Mouse (Mus musculus): ENCODE results near the gene Vgll4. TPM values are rescaled to one million over a fixed set of nuclear protein-coding genes. Genes with fewer than 3 reads are reported as not detected.
"Not testable (repeated sequence)": the region's sequence is repeated elsewhere in the genome, so short reads cannot be mapped to it uniquely, and the experiment has no call there.

Gene Vgll4
- polyA plus RNA-seq, 1 experiment from 2014 or later, result 74.3 TPM

DNA sequence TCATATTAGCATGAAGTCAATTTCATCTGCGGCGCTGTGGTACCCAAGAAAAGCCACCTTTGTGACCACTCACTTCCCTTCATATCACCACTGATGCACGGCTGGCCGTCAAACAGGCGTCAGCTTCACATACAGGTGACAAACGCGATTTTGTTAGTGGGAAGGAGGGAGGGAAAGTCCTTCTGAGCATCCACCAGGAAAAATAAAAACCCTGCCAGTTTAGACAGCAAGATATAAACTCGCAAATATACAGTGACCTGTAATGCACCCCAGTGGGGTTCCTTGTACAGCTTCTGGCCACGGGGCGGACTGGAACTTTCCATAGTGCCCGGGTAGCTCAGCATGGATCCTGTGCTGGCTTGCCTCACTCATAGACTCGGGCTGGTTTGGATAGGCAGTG is 78.0 kb downstream of the Vgll4 start:
- no peak overlapping the region for H3K4me2 ChIP-seq

DNA sequence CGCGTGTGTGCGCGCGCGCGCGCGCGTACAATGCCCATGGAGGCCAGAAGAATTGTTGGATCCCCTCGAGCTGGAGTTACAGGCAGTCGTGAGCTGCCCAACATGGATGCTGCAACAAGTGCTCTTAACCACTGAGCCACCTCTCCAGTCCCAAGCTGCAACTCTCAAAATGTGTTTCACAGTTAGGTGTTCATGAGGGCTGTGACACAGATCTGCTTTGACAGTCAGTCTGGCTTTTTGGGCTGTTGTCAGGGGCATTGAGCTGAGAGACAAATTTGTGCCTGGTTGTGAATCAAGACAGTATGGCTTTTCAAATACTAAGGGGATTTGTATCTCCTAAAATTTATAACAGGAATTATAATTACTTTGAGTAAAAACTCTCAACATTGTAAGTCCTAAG is 78.5 kb downstream of the Vgll4 start:
- ATAC-seq (ENCODE audit: insufficient number of reproducible peaks, low FRiP score), result no peak
- H3K9me3 ChIP-seq (replicated peaks), result no peaks in the 10 kb centered on the region; the same call in 1 of the 2 replicates

More for the DNA sequence above, 78.0 kb downstream of the Vgll4 start:
- Histone ChIP-seq H3K4me1 (replicated peaks) (peaks cover 93% of the 10 kb centered on the region), H3K9me3 (replicated peaks) (no peaks in the 10 kb centered on the region; the same call in 1 of the 2 replicates), H3K27me3 (replicated peaks) (no peaks in the 10 kb centered on the region), H3K4me3 (no peak overlapping the region), H3K36me3 (peaks cover 28% of the 10 kb centered on the region), H3K27ac (ENCODE audit: poor library complexity, severe bottlenecking) (peak overlapping the region; percentile 68), H3K9ac (peak overlapping the region; percentile 37; the same call in 1 of the 2 replicates)
- 67% methylated on average over 12 of the region's 12 CpGs for WGBS
- ATAC-seq (ENCODE audit: insufficient number of reproducible peaks, low FRiP score), result no peak

DNA sequence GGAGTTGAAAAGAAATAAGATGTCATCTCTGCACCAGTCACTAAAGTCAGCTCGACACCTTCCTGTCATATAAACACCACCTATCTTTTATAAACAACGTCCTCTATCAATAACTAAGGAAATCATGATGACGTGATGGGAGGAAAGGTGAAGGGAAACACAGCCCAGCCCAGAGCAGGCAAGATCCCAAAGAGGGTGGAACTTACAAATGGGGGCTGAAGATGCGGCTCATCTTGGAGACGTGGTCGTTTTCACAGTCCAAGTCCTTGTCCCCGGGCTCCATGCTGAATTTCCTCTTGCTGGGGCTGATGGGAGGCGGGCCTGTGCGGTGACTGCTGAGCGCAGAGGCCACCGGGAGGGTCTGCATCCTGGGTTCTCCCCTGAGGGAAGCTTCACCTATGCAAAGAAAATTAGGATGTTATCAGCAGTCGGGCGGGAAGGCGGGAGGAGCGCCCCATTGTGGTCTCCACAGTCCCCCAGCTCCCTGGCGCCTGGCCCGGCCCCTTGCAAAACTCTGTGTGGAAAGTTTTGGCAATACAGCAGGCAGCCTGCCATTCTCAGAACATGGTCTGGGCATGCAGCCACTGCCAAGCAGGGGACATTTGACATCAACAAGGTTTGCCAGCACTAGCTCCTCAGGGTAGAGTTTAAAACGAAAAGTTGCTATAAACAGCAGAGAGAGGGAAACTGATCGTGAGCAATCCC is 79.2 kb downstream of the Vgll4 start:
- ATAC-seq (ENCODE audit: insufficient number of reproducible peaks, low FRiP score), result 0 out of 2 replicates have a peak, but pooled peaks have one; percentile 18
- no peak overlapping the region for H3K4me3 ChIP-seq
- peak overlapping the region; percentile 26; the same call in 1 of the 2 replicates for H3K9ac ChIP-seq
- peaks cover 93% of the 10 kb centered on the region for H3K4me1 ChIP-seq (replicated peaks)
- peaks cover 30% of the 10 kb centered on the region for H3K36me3 ChIP-seq
- no peaks in the 10 kb centered on the region for H3K27me3 ChIP-seq (replicated peaks)
- H3K27ac ChIP-seq (ENCODE audit: poor library complexity, severe bottlenecking), result peak overlapping the region; percentile 68
- no peaks in the 10 kb centered on the region; the same call in 1 of the 2 replicates for H3K9me3 ChIP-seq (replicated peaks)
- no peak overlapping the region; the same call in 1 of the 2 replicates for H3K4me2 ChIP-seq
- 34% methylated on average over 19 of the region's 19 CpGs for WGBS

More for the DNA sequence above, 78.5 kb downstream of the Vgll4 start:
- peaks cover 93% of the 10 kb centered on the region for H3K4me1 ChIP-seq (replicated peaks)
- WGBS, result 87% methylated on average over 12 of the region's 12 CpGs
- peaks cover 27% of the 10 kb centered on the region for H3K36me3 ChIP-seq
- H3K27ac ChIP-seq (ENCODE audit: poor library complexity, severe bottlenecking), result peak overlapping the region; percentile 68
- H3K4me3 ChIP-seq, result no peak overlapping the region
- H3K9ac ChIP-seq, result peak overlapping the region; percentile 26; the same call in 1 of the 2 replicates
- H3K27me3 ChIP-seq (replicated peaks), result no peaks in the 10 kb centered on the region
- H3K4me2 ChIP-seq, result no peak overlapping the region; the same call in 1 of the 2 replicates

DNA sequence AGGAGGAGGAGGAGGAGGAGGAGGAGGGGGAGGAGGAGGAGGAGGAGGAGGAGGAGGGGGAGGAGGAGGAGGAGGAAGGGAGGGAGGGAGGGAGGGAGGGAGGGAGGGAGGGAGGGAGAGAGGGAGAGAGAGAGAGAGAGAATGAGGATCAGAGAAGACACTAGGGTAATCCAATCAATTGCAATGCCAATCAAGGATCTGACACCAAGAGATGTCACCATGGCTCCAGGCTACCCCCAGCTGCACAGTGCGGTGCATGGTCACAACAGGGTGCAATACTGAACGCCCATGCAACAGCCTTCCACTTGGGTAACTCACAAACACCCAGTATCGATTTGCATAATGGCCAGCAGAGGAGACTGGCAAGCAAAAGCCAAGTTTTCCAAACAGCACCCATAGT is 79.8 kb downstream of the Vgll4 start:
- 79% methylated on average over 3 of the region's 3 CpGs for WGBS
- ATAC-seq (ENCODE audit: insufficient number of reproducible peaks, low FRiP score); H3K9ac ChIP-seq; H3K4me3 ChIP-seq; H3K4me2 ChIP-seq; H3K27me3 ChIP-seq (replicated peaks); H3K9me3 ChIP-seq (replicated peaks): not testable (repeated sequence)
- Histone ChIP-seq H3K4me1 (replicated peaks) (peaks cover 93% of the 10 kb centered on the region), H3K36me3 (peaks cover 31% of the 10 kb centered on the region), H3K27ac (ENCODE audit: poor library complexity, severe bottlenecking) (peak overlapping the region; percentile 68; the same call in 1 of the 2 replicates)

DNA sequence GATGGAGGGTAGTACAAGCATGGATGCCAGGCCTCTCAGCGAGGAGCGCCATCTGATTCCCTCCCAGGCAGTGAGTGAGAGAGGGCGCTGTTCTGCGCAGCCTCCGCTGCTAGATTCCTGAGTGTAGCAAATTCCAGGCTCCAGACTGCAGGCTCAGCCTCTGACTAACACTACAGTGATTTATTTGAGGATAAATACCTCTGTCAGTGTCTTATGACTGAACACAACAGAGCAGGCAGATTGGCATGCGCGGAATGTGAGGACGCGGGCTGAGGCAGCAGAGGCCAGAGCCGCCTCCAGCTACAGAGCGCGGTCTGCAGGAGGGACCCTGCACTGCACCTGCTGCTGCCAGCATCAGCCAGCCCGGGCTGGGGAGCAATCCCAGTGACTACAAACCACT is 80.9 kb downstream of the Vgll4 start:
- H3K27me3 ChIP-seq (replicated peaks), result no peaks in the 10 kb centered on the region
- H3K9ac ChIP-seq, result peak overlapping the region; percentile 16; the same call in 1 of the 2 replicates
- H3K36me3 ChIP-seq, result peaks cover 36% of the 10 kb centered on the region
- ATAC-seq (ENCODE audit: insufficient number of reproducible peaks, low FRiP score), result peak; percentile 79
- H3K4me2 ChIP-seq, result peak overlapping the region; percentile 20
- H3K27ac ChIP-seq (ENCODE audit: poor library complexity, severe bottlenecking), result peak overlapping the region; percentile 90
- H3K9me3 ChIP-seq (replicated peaks), result no peaks in the 10 kb centered on the region
- peaks cover 95% of the 10 kb centered on the region for H3K4me1 ChIP-seq (replicated peaks)
- H3K4me3 ChIP-seq, result no peak overlapping the region
- WGBS, result 21% methylated on average over 13 of the region's 13 CpGs

DNA sequence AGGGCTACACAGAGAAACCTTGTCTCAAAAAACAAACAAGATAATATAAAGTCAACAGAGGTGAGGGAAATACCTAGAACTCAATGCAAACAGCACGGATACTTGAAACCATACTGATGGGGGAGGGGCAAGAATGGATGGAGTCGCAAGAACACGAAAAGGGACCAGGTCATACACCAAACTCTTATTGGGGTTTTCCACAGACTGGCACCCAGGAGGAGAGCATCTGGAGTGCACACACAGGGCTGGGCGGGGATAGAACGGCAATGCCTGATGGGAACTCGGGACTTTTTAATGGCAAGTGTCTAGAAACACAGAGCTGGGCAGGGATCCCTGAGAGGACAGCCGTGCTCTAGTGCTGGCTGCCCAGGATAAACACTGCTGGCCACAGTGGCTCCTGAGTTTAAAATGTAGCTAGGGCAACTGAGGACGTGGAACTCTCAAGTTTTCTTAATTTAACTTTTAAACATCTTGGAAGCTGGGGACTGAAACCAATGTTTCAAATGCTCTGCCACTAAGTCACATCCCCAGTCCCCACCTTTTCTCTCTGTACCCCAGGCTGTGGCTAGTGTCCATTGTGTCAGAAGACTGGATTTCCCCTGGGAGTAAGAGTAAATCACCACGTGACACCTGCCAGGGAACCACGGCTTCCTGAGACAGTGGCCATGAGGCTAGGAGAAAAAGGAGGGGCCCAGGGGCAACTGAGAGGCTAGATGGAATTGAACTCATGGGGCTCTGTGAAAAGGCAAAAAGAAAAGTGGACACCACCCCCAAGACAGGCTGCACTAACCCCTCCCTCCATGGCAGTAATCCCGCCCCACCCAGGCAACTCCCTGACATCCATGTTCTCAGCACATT is 83.1 kb downstream of the Vgll4 start:
- no peak for ATAC-seq (ENCODE audit: insufficient number of reproducible peaks, low FRiP score)
- 71% methylated on average over 11 of the region's 11 CpGs for WGBS
- H3K9me3 ChIP-seq (replicated peaks), result no peaks in the 10 kb centered on the region
- peaks cover 95% of the 10 kb centered on the region for H3K4me1 ChIP-seq (replicated peaks)
- peaks cover 37% of the 10 kb centered on the region for H3K36me3 ChIP-seq
- H3K9ac ChIP-seq, result 0 out of 2 replicates have a peak overlapping the region, but pooled peaks have one; percentile 13
- no peak overlapping the region for H3K4me2 ChIP-seq
- no peak overlapping the region for H3K27ac ChIP-seq (ENCODE audit: poor library complexity, severe bottlenecking)
- no peak overlapping the region for H3K4me3 ChIP-seq
- no peaks in the 10 kb centered on the region for H3K27me3 ChIP-seq (replicated peaks)

DNA sequence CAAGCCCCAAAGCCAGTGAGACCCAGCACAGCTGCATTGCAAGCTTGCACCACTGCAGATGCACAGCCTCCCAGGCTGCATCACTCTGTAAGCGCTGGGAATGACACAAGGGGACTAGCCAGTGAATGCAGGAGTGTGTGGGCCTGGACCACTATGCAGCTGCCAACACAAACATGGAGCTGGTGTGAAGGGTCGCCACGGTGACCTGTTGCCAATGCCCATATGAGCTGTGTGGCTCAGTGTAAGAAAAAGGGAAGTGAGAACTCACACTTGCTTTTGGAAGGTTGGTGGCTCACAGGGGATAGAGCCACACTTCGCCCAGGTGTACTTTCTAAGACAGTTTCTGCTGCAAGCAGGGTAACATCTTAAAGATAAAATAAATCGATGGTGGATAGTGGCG is 83.8 kb downstream of the Vgll4 start:
- H3K36me3 ChIP-seq, result peaks cover 37% of the 10 kb centered on the region
- no peaks in the 10 kb centered on the region for H3K27me3 ChIP-seq (replicated peaks)
- peaks cover 95% of the 10 kb centered on the region for H3K4me1 ChIP-seq (replicated peaks)
- H3K9me3 ChIP-seq (replicated peaks), result no peaks in the 10 kb centered on the region
- no peak overlapping the region for H3K4me3 ChIP-seq
- H3K9ac ChIP-seq, result no peak overlapping the region
- H3K4me2 ChIP-seq, result no peak overlapping the region
- peak overlapping the region; percentile 18; the same call in 1 of the 2 replicates for H3K27ac ChIP-seq (ENCODE audit: poor library complexity, severe bottlenecking)
- 82% methylated on average over 6 of the region's 6 CpGs for WGBS
- no peak for ATAC-seq (ENCODE audit: insufficient number of reproducible peaks, low FRiP score)

DNA sequence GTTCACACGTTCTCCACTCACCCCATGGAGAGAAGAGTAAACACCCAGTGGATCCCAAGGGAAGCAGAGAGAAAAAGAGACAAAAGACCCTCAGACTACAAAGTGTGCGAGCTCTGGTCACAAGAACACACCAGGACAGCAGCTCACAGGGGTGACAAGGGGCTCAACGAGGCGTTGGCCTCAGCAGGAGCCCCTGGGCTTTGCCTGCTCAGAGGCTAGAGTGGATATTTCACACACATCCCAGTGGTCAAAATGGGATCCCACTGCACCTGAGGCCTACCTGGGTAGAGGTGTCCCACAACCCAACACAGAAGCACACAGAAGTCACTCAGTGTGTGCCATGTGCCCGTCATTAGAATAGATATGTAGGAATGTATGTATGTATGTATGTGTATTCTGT is 84.7 kb downstream of the Vgll4 start:
- H3K27me3 ChIP-seq (replicated peaks), result no peaks in the 10 kb centered on the region
- H3K36me3 ChIP-seq, result peaks cover 34% of the 10 kb centered on the region
- no peak for ATAC-seq (ENCODE audit: insufficient number of reproducible peaks, low FRiP score)
- WGBS, result 76% methylated on average over 5 of the region's 5 CpGs
- no peak overlapping the region for H3K4me2 ChIP-seq
- H3K4me3 ChIP-seq, result no peak overlapping the region
- H3K9me3 ChIP-seq (replicated peaks), result no peaks in the 10 kb centered on the region
- no peak overlapping the region for H3K9ac ChIP-seq
- peaks cover 95% of the 10 kb centered on the region for H3K4me1 ChIP-seq (replicated peaks)
- peak overlapping the region; percentile 91 for H3K27ac ChIP-seq (ENCODE audit: poor library complexity, severe bottlenecking)

DNA sequence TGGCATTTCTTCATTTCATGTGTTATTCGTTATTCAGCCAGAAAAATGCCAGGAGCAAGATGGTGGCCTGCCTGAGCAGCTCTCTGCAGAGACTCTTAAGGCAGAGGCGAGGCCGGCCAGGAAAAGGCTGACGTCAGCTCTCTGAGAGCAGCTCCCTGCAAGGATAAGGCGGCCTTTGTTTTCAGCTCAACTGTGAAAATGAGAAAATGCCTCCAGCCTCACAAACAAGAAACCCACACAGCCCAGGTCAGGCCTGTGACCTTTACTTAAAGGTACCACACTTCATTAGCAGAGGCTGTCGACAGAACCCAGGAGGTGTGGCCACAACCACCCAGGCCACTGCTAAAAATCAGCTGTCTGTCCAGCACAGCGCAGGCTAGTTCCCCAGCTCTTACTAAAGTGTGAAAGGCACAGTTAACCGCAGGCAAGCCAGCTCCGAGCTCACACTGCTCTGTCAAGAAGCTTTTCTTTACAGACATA is 86.5 kb downstream of the Vgll4 start:
- H3K27me3 ChIP-seq (replicated peaks), result no peaks in the 10 kb centered on the region
- peak; percentile 74 for ATAC-seq (ENCODE audit: insufficient number of reproducible peaks, low FRiP score)
- WGBS, result 9% methylated on average over 9 of the region's 9 CpGs

DNA sequence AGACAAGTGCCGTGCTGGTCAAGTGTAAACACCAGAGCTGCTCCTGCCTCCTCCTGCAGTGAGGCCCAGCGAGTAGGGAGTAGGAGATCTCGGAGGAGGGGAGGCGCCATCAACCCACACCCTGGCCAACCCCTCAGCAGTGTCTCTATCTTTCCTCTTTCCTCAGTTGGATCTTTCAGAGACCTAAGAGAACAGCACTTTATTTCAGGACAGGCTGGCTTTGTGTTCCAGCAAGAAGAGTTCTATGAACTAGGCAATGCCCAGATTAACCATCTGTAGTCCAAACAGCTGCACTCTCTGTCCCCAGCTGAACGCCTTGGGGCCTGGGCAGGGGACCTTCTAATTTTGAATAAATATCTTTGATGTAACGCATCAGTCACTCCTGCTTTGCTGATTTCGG is 87.1 kb downstream of the Vgll4 start:
- Histone ChIP-seq H3K4me3 (no peak overlapping the region), H3K9me3 (replicated peaks) (no peaks in the 10 kb centered on the region), H3K9ac (peak overlapping the region; percentile 37), H3K4me2 (peak overlapping the region; percentile 47), H3K27ac (ENCODE audit: poor library complexity, severe bottlenecking) (peak overlapping the region; percentile 91), H3K4me1 (replicated peaks) (peaks cover 100% of the 10 kb centered on the region), H3K36me3 (peaks cover 37% of the 10 kb centered on the region), H3K27me3 (replicated peaks) (no peaks in the 10 kb centered on the region)
- ATAC-seq (ENCODE audit: insufficient number of reproducible peaks, low FRiP score), result no peak; the same call in 1 of the 2 replicates
- WGBS, result 28% methylated on average over 7 of the region's 7 CpGs

More for the DNA sequence above, 86.5 kb downstream of the Vgll4 start:
- H3K4me3 ChIP-seq, result no peak overlapping the region
- H3K27ac ChIP-seq (ENCODE audit: poor library complexity, severe bottlenecking), result peak overlapping the region; percentile 91
- no peaks in the 10 kb centered on the region for H3K9me3 ChIP-seq (replicated peaks)
- peak overlapping the region; percentile 58; the same call in 1 of the 2 replicates for H3K9ac ChIP-seq
- H3K36me3 ChIP-seq, result peaks cover 37% of the 10 kb centered on the region
- H3K4me1 ChIP-seq (replicated peaks), result peaks cover 100% of the 10 kb centered on the region
- H3K4me2 ChIP-seq, result peak overlapping the region; percentile 47

DNA sequence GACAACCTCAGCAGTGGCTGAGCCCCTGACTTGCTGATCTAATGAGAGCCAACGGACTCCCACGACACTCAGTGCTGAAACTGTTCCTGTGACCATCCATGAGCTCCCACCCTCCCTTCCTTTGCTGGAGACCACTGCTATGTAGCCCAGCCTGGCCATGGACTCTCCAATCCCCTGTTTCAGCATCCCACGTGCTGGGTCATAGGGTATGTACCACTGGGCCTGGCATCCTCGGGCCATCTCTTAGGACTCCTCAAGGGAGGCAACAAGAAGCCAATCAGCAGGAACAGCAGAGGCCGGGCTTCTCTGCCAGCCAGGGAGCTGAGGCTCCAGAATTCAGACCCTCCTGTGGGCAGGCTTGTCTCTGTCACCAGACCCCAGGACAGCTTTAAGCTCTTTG is 87.6 kb downstream of the Vgll4 start:
- Histone ChIP-seq H3K9me3 (replicated peaks) (no peaks in the 10 kb centered on the region), H3K27me3 (replicated peaks) (no peaks in the 10 kb centered on the region), H3K9ac (peak overlapping the region; percentile 25; the same call in 1 of the 2 replicates), H3K36me3 (peaks cover 32% of the 10 kb centered on the region), H3K27ac (ENCODE audit: poor library complexity, severe bottlenecking) (peak overlapping the region; percentile 91), H3K4me1 (replicated peaks) (peaks cover 100% of the 10 kb centered on the region), H3K4me2 (peak overlapping the region; percentile 47), H3K4me3 (no peak overlapping the region)
- 52% methylated on average over 5 of the region's 5 CpGs for WGBS
- ATAC-seq (ENCODE audit: insufficient number of reproducible peaks, low FRiP score), result no peak

All from heart, embryonic 12.5 days (tissue).